Mouse (Mus musculus): ENCODE data around the gene Gm49450. TPM values are rescaled to one million over a fixed set of nuclear protein-coding genes. Genes with fewer than 3 reads are reported as not detected.

Gm49450 gene
- not detected for polyA plus RNA-seq (2017; shearing (Covaris generic))

DNA sequence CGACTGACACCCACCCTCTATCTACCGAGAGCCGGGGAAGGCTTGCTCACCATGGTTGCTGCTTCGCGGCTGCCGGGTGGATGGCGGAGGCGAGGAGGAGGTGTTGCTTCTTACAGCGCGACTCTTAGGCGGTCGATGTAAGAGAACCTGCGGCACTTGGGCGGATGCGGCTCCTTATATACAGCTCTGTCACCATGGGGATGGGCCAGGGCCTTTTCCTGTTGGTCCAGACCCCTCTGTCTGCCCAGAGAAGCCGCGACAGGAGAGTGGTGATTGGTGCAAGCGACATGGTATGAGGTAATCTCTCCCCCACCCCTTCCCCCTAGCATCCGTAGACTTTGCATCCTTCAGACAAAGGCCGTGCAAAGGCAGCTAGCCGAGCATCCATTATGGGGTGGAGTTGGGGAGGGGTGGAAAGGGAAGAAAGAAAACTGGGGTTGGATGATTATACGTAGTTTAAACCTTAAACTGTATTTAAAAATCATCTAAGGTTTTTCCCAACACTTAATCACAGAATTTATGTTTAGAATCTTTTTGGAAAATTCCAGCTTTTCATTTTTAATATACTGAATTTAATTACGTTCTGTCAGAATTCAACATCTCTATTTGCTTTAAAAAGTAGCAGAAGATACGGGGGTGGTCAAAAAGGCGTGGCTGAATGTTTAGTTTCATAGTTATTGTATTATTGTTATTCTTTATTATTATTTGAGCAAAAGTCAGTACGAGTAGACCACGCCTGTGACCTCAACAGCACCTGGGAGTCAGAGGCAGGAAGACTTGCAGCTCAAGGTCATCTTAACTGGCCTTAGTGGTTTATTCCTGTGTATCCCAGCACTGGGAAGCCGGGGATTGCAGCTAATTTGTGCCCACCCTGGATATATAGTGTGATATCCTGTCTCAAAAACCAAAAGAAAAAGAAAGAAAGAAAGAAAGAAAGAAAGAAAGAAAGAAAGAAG lies at the start of gene Gm49450, which contains the start of gene Tuba1a:
Gene Gm49450, minus strand, starts transcription at position 151 of the 956 bp plus-strand sequence.
Gene Tuba1a, minus strand, starts transcription at position 303 of the 956 bp plus-strand sequence.

DNA sequence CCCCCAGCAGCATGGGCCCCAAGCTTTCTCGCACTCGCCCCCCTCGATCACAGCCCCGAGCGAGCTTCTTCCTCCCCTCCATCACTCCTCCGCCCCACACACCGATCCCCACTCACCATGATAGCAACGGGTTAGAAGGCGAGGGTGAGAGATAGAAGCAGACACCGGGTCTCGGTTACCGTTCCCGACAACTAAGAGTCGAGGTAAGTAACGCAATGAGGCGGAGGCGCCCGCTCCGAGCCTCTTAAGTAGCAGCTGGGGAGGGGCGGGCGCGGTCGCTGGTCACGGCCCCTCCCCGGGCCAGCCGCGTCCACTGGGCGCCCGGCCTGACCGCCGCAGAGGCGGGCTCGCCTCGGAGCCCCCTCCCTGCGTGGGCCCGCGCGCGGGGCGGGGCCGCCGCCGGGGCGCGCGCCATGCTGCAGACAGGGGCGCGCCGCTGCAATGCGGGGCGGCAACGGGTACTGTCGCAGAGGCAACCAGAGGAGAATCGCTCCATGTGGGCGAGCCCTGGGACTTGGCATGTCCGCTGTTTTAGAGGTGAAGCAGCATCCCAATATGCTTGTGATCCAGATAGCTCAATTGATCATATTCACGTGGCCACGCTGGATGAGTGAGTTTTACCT lies 19.0 kb downstream of the Gm49450 start, which contains the start of gene Tuba1b:
Gene Tuba1b, minus strand, starts transcription at position 349 of the 623 bp plus-strand sequence.

DNA sequence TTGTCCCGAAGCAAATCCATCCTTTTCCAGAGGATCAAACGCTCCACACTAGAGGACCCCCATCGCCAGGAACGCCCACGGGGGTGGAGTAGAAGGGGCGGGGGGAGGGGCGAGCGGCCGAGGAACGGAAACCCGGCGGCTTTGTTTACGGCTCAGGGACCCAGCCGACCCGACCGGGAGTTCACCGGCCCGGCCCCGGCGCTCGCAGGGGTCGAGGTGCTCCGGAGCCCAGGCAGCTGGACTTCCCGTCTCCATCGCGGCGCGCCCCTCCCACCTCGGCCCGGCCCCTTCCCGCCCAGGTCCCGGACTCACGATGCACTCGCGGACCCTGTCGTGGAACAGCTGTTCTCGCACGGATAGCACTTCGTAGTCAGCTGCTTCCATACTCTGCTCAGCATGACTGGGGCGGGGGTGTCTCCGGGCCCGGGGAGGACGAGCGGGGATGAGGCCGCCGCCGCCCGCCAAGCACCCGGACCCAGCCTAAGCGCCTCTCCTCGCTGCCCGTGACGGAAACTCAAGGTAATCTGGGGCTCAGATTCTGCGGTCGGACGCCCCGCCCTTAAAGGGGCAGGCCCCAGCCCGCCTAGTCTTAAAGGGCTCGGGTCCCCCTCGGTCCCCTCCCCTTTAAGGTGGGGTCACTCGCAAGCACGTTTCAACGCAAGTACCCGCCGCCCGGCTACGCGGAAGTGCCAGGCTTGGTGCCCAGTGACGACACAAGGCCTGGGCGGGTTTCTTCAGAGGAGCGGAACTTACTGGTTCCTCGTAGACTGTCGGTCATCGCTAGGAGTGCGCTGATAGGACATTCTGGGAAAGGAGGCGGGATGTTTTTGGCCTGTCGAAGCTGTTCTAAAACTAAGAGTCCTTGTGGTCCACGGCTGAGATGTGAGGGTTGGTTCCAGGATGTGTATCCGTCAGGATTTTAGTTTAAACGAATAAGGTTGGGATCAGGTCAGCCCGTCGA lies 35.5 kb downstream of the Gm49450 start, which contains the start of gene Lmbr1l:
Gene Lmbr1l, minus strand, starts transcription at position 694 of the 961 bp plus-strand sequence.

DNA sequence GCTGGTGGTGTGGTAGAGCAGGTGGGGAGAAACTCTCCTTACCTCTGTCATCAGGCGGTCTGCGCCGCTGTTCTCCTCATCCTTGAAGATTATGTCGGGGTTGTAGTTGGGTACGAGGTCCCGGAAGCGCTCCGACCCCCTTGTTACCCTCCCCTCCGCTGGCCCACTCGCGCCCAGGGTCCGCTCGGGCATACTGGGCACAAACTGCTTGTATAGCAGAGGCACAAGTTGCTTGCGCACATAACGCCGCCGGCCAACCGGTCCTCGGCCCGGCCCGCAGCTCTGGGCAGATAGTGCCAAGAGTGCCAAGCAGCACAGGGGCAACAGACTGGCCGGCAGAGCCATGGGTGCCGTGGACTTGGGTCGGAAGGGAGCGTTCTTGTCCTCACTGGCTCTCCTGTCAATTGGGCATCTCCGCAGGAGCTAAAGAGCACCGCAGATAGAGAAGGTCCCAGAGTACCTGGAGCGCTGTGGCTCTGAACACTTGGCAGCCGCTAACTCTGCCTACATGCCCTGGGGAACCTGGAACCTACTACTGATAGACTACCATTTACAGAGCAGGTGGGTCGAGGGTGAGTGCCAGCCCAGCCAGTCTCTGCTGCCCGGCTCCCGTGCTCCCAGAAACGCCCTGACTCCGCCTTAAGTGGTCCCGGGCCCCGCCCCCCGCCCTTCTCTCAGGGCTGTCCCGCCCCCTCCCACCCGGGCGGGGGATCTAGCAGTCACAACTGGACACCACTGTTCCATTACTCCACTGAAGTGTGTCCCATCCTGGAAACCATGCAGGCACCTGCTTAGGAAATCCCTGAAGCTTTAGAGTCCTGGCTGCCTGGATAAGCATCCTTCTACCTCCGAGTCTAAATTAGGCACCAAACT lies 55.2 kb downstream of the Gm49450 start, which contains the start of gene Dhh:
Gene Dhh, minus strand, starts transcription at position 613 of the 873 bp plus-strand sequence.

DNA sequence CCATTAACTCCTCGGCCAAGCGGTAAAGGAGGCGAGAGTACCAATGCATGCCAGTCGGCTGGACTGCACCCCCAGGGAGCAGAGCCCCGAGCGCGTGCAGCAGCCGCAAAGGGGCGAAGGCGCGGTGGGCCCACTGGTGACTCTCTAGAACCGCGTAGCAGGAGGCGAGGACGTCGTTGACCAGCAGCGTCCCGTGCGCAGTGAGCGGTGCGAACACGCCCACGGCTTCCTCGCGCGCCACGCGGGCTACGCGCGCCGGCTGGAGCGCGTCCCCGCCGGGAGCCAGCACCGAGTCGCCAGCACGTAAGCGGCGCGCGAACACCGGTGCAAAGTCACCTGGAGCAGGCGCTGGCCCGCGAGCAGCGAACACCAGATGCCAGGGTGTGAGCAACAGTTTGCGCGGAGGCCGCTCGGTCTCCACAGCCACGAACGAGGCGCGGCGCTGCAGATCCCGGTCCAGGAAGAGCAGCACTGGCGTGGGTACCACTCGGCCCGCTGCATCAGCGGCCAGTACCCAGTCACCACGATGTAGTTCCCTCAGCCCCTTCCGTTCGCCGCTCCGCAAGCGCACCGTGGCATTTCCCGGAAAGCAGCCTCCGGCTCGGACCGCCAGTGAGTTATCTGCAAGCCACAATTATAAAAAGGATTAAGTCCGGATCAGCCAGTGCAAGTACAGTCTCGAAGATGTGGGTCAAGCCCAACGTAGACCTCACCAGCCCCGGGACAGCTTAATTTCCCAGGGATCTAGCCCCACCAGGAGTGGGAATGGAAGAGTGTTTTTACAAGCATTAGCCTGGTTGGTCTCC lies 59.2 kb downstream of the Gm49450 start, which contains the start of gene Rhebl1:
Gene Rhebl1, minus strand, starts transcription at position 601 of the 806 bp plus-strand sequence.

Other genes with a start within 250 kb of the Gm49450 start
- under 1 TPM in 1 of 2 experiments, not detected in 1; 0.09 TPM for gene Ccdc65, start 245.3 kb downstream of the Gm49450 start, polyA plus RNA-seq (2017; shearing (Covaris generic))
- 1 to 10 TPM in 1 of 2 experiments, under 1 TPM in 1; 0.86 to 2.3 TPM for gene Fkbp11, start 225.4 kb downstream of the Gm49450 start, polyA plus RNA-seq (2017; shearing (Covaris generic))
- 100 to 1,000 TPM; 104 to 127 TPM for gene Arf3, start 190.3 kb downstream of the Gm49450 start, polyA plus RNA-seq (2017; shearing (Covaris generic))
- gene Wnt10b, start 175.4 kb downstream of the Gm49450 start, polyA plus RNA-seq (2017; shearing (Covaris generic)) = under 1 TPM; 0.26 to 0.27 TPM
- gene Wnt1, start 163.7 kb downstream of the Gm49450 start, polyA plus RNA-seq (2017; shearing (Covaris generic)) = under 1 TPM in 1 of 2 experiments, not detected in 1; 0.10 TPM
- gene Ddn, start 144.1 kb downstream of the Gm49450 start, polyA plus RNA-seq (2017; shearing (Covaris generic)) = not detected
- gene Prkag1, start 122.0 kb downstream of the Gm49450 start, polyA plus RNA-seq (2017; shearing (Covaris generic)) = 100 to 1,000 TPM; 113 to 114 TPM
- 10 to 100 TPM; 22.6 to 25.2 TPM for gene Kmt2d, start 82.3 kb downstream of the Gm49450 start, polyA plus RNA-seq (2017; shearing (Covaris generic))
- 10 to 100 TPM; 10.6 to 13.1 TPM for gene Rhebl1, start 59.0 kb downstream of the Gm49450 start, polyA plus RNA-seq (2017; shearing (Covaris generic))
- gene Dhh, start 55.0 kb downstream of the Gm49450 start, polyA plus RNA-seq (2017; shearing (Covaris generic)) = under 1 TPM; 0.05 to 0.32 TPM
- gene Lmbr1l, start 35.3 kb downstream of the Gm49450 start, polyA plus RNA-seq (2017; shearing (Covaris generic)) = 10 to 100 TPM; 60.9 to 68.1 TPM
- gene Tuba1b, start 19.0 kb downstream of the Gm49450 start, polyA plus RNA-seq (2017; shearing (Covaris generic)) = 100 to 1,000 TPM; 391 to 489 TPM
- 100 to 1,000 TPM; 132 to 197 TPM for gene Tuba1a, start 152 bp upstream of the Gm49450 start, polyA plus RNA-seq (2017; shearing (Covaris generic))
- 10 to 100 TPM; 53.1 to 68.1 TPM for gene Tuba1c, start 76.3 kb upstream of the Gm49450 start, polyA plus RNA-seq (2017; shearing (Covaris generic))
- gene Prph, start 101.6 kb upstream of the Gm49450 start, polyA plus RNA-seq (2017; shearing (Covaris generic)) = under 1 TPM in 1 of 2 experiments, not detected in 1; 0.36 TPM
- 1 to 10 TPM; 3.2 to 3.3 TPM for gene Troap, start 121.0 kb upstream of the Gm49450 start, polyA plus RNA-seq (2017; shearing (Covaris generic))
- gene C1ql4, start 134.3 kb upstream of the Gm49450 start, polyA plus RNA-seq (2017; shearing (Covaris generic)) = under 1 TPM in 1 of 2 experiments, not detected in 1; 0.20 TPM
- under 1 TPM in 1 of 2 experiments, not detected in 1; 0.17 TPM for gene Dnajc22, start 139.6 kb upstream of the Gm49450 start, polyA plus RNA-seq (2017; shearing (Covaris generic))
- under 1 TPM in 1 of 2 experiments, not detected in 1; 0.33 TPM for gene Spats2, start 172.4 kb upstream of the Gm49450 start, polyA plus RNA-seq (2017; shearing (Covaris generic))